Mouse (Mus musculus) hindbrain, postnatal 0 days (tissue): ENCODE measurements at regions not wholly inside any gene's neighbourhood (a gene's known extent, or its start where the extent isn't known, plus 50 kb on each side); places are given as distances from the start of the nearest gene placed in this dataset.

Experiments
- ATAC-seq: fragments of 200-750 bp; cut with Nextera tagmentation; 2 replicates; pipeline ENCODE4 v1.8.0; 2017; ENCODE audit warnings: mild to moderate bottlenecking, moderate TSS enrichment, moderate library complexity
- DNase-seq: peaks from one replicate; pipeline ENCODE4 v3.0.0-alpha.2; 2015; ENCODE audit warnings: low spot score
- H3K27ac ChIP-seq: fragments of 300-500 bp; sonication (generic); 2 replicates; pipeline ENCODE4 v1.5.1; 2014; ENCODE audit warnings: mild to moderate bottlenecking
- H3K27me3 ChIP-seq: fragments of 300-500 bp; sonication (generic); 2 replicates; pipeline ENCODE4 v1.6.1; 2014; ENCODE audit warnings: low read length, mixed read lengths; ENCODE audit not compliant: insufficient read depth
- H3K36me3 ChIP-seq: fragments of 300-500 bp; sonication (generic); 2 replicates; pipeline ENCODE4 v1.6.1; 2014; ENCODE audit warnings: low read length, mixed read lengths; ENCODE audit not compliant: insufficient read depth
- H3K4me1 ChIP-seq: fragments of 300-500 bp; sonication (generic); 2 replicates; pipeline ENCODE4 v1.6.1; 2014; ENCODE audit warnings: antibody characterized with exemption, low read length, mixed read lengths; ENCODE audit not compliant: insufficient read depth
- H3K4me2 ChIP-seq: fragments of 300-500 bp; sonication (generic); 2 replicates; pipeline ENCODE4 v1.6.1; 2014; ENCODE audit warnings: low read depth, mild to moderate bottlenecking, low read length, moderate library complexity, mixed read lengths
- H3K4me3 ChIP-seq: fragments of 300-500 bp; sonication (generic); 2 replicates; pipeline ENCODE4 v1.5.1; 2014; ENCODE audit warnings: low read length
- H3K9ac ChIP-seq: fragments of 300-500 bp; sonication (generic); replicated peaks from 2 replicates; pipeline ENCODE4 v1.6.1; 2014; ENCODE audit warnings: mild to moderate bottlenecking, low read length, moderate library complexity, mixed read lengths
- H3K9me3 ChIP-seq: fragments of 300-500 bp; sonication (generic); 2 replicates; pipeline ENCODE4 v1.6.1; 2016; ENCODE audit warnings: low read length, mixed read lengths
- CTCF ChIP-seq: IDR thresholded peaks from 2 replicates; pipeline ENCODE4 v1.5.1; 2016; ENCODE audit warnings: antibody characterized with exemption, control low read depth, low read depth
- WGBS: fragments of 180-500 bp; shearing (Covaris S2); extraction: QIAGEN DNeasy Blood & Tissue Kit; methylation state at CpG from one replicate; pipeline ENCODE4 v1.1.7; 2014; 5-methylcytosine and 5-hydroxymethylcytosine counted together

- DNase-seq (no peak), ATAC-seq (no peak)
- no peaks in the 10 kb centered on the region for H3K36me3 ChIP-seq
- H3K4me1 ChIP-seq, result no peaks in the 10 kb centered on the region
- H3K27ac ChIP-seq, result no peak overlapping the region
- TF ChIP-seq CTCF, result no peak
- no peak overlapping the region for H3K4me2 ChIP-seq
- no peaks in the 10 kb centered on the region for H3K9me3 ChIP-seq
- 75% methylated on average over 2 of the region's 2 CpGs for WGBS
- no peak overlapping the region for H3K4me3 ChIP-seq
- no peaks in the 10 kb centered on the region for H3K27me3 ChIP-seq
- no peak overlapping the region for H3K9ac ChIP-seq
Observed at GRCm38 (mm10) chr11:92858170-92858569, 239.7 kb upstream of the Car10 start.

DNA sequence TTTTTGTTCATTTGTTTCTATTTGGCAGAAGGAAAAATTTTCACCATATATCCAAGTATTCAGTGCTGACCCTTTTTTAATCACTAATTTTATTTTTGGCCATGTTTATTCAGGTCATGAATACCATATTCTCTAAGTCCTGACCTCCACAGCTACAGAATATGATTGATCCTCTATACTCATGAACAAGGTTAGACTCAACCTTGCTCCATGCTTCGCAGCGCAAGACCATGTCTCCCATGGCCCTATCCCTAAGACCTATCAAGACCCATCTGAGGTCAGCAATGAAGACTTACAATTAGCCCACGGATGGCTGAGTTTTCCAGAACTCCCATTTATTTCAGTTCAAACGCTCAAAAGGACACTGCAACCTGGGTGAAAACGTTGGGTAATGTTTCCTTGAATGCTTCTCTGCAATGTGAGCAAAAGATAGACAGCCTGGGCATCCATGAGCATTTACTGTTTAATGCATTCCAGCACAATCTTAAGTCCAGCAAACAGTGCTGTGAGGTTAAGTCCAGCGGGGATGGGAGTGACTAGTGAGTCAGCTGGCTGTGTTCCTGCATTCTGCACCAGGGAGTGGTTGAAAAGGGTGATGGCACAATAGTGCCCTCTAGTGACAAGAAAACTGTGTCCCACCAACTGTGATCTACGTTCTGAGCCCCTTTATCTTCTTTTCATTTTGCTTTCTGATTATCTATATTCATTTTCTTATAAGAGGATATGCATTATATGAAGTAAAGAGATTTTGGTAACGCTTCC lies 208.0 kb upstream of the Car10 start:
- Histone ChIP-seq H3K9me3 (no peaks in the 10 kb centered on the region), H3K27me3 (no peaks in the 10 kb centered on the region), H3K27ac (no peak overlapping the region), H3K4me3 (no peak overlapping the region), H3K4me1 (no peaks in the 10 kb centered on the region), H3K9ac (no peak overlapping the region), H3K36me3 (no peaks in the 10 kb centered on the region), H3K4me2 (no peak overlapping the region)
- TF ChIP-seq CTCF, result peak; percentile 67
- peak; percentile 69 for DNase-seq
- ATAC-seq, result no peak
- WGBS, result 50% methylated on average over 8 of the region's 8 CpGs

DNA sequence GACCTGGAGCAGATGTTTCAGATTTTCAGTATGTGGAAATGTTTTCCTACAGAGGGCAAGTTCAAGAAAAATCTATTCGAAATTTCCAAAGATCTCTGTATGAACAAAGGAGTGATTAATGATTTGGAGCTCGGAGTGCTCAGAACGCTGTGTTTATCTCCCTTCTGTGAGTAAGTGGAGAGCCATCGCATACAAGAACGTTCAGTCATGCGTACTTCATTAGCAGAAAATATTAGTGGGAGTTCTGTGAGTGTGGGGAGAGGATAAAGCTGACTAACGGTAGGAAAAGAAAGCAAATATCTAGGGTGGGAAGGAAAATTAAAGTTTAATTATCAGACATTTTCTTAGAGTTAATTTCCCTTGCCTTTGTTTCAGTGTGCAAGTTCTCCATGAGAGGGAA lies 198.5 kb upstream of the Car10 start:
- Histone ChIP-seq H3K9me3 (no peaks in the 10 kb centered on the region), H3K27ac (no peak overlapping the region), H3K9ac (no peak overlapping the region), H3K4me1 (no peaks in the 10 kb centered on the region), H3K36me3 (no peaks in the 10 kb centered on the region), H3K4me2 (peak overlapping the region; percentile 17; the same call in 1 of the 2 replicates), H3K27me3 (no peaks in the 10 kb centered on the region), H3K4me3 (no peak overlapping the region)
- ATAC-seq, result no peak
- 35% methylated on average over 7 of the region's 7 CpGs for WGBS
- DNase-seq, result peak; percentile 35
- no peak for TF ChIP-seq CTCF
